Comparison of ENCODE assay signal across 8 mouse cellular contexts in genomic region chr17:27204075-27204909, GRCm38 (mm10). TPM values are rescaled to one million over a fixed set of nuclear protein-coding genes. Genes with fewer than 3 reads are reported as not detected.
A peak's percentile ranks its signal among the peaks of the same experiment; 100 is the strongest.
DNase-seq lines count a peak whose midpoint lies in the region; ATAC-seq lines count a peak whose summit lies in the region.

TSS of gene Lemd2 (minus strand) at chr17:27204469.

- intact Hi-C loops in left cerebral cortex, postnatal 10 days (cut with DNase I), result loop anchor here (5.0 kb wide), 1 partner anchor 72 kb away; the partner anchor contains the start of gene Uqcc2

- ATAC-seq in inflammation-experienced regulatory T-cells, adult 6 months, result peak; percentile 89
- peak; percentile 72 for ATAC-seq in megakaryocyte-erythroid progenitor cell, adult 5-6 weeks (replicated peaks; ENCODE audit: low FRiP score, low TSS enrichment, poor library complexity, severe bottlenecking)

- DNase-seq in adipocyte (ENCODE audit: low spot score), result peak; percentile 95
- DNase-seq in embryo, embryonic 10 days (ENCODE audit: low spot score), result peak; percentile 98
- peak; percentile 96 for DNase-seq in gastrocnemius, postnatal 10 days
- DNase-seq in left cerebral cortex, postnatal 10 days (ENCODE audit: extremely low spot score in 1 of 2, low spot score in 2 of 2), result peak; percentile 93 to 98
- peak; percentile 95 for DNase-seq in right cerebral cortex, postnatal 25 days
- DNase-seq in urinary bladder, postnatal 4 days (ENCODE audit: low spot score in 2 of 2), result peak; percentile 96

RNA-seq across cellular contexts. Expression of gene Lemd2, which starts in this region (rescaled TPM):
- total RNA-seq in gastrocnemius, postnatal 10 days (2021), result 10 to 100 TPM; 23.2 to 30.1 TPM
- 10 to 100 TPM in 2 of 3 experiments, 1 to 10 TPM in 1; 9.2 to 13.0 (median 11.9) TPM for polyA plus RNA-seq in inflammation-experienced regulatory T-cells, adult 6 months (2017; shearing (Covaris generic))
- total RNA-seq in left cerebral cortex, postnatal 10 days (2021), result 10 to 100 TPM; 47.1 to 50.0 TPM
- total RNA-seq in megakaryocyte-erythroid progenitor cell, adult 5-6 weeks (2014; fragmentation: Nextera tagmentation), result 26.5 and 33.4 TPM in 2 replicates
- total RNA-seq in megakaryocyte-erythroid progenitor cell, adult 5-6 weeks (2017), result 15.0 and 31.4 TPM in 2 replicates

Comparison
In these comparisons a context has a peak if more than half of its experiments do, and no peak if none do; other contexts are left out.
1. Peak in every context shown above with its lines: DNase-seq and ATAC-seq.